Mouse (Mus musculus) thymus, postnatal 14 days (tissue): Measurements from ENCODE around the gene Tmem151a.
A peak's percentile ranks its signal among the peaks of the same experiment; 100 is the strongest.

ENCODE experiments used
- DNase-seq: peaks from one replicate; pipeline ENCODE4 v3.0.0; 2021

The Tmem151a gene

DNA sequence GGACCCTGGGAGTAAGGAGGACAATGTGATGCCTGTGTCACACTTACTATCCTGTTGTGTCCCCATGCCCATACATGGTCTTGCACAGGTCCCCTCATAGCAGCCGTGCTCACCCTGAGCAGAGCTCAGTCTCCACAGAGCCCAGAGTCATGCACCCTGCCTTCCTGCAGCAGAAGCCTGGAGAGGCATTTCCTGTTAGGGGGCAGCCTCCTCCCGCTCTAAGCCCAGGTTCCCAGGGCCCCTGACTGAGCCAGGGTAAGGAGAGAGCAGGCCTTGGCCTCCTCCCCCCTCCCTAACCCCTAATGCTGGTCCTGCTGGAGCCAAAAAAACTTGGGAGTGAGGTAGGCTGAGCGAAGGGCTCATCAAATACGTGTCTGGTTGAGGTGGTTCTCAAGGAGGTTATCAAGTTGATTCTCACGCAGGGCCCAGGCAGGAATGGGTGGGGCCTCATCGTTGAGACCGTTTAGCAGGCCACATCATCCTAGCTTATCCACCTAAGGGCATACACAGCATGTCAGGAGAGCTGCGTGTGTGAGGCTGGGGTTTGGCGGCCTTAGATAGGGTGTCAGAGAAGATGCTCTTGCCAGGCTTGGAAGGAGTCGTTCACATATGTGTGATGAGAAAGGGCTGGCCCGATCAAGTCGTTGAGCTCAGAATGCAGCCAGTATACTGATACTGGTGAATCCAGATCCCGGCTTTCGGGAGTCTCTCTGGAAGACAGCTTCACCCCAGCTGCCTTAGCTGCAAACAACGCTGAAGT, 18.1 kb downstream of the Tmem151a start:
- DNase-seq = no peak

DNA sequence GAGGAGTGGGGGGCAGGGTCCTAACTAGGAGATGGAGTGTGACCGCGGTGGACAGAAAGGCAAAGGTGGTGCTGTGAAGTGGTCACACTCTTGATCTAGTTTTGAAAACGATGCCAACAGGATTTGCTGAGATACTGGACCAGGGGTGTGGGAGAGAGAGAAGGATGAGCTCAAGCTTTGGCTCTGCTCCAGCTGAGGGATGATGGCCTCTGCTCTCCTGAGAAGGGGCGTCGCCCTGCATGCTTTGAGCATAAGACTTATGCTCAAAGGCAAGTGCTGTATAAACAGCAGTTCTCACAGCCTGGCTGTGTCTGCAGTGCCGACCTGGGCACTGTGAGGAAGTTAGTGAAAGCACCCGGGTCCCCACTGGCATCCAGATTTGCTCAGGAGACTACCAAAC, 20.2 kb downstream of the Tmem151a start:
- DNase-seq = no peak

- DNase-seq = no peak
Measured at GRCm38 (mm10) chr19:5062446-5062845, 22.9 kb downstream of the Tmem151a start.

DNA sequence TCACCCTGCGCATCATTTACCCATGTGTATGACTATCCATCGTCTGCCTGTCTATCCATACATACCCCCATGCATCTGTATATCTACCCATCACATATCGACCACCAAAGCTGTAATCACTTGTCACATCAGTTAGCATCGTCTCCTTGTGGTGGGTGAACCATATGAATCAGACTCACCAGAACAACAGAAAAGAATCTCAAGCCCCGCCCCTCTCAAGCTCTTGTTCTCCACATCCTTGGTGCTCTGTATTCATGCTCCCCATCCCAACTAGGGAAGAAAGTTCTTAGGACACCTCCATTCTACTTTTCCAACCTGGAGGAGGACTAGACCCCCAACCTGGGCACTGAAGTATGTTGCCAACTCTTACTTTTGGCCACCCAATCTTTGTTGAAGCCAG, 23.3 kb downstream of the Tmem151a start:
- no peak for DNase-seq

GRCm38 (mm10) chr19:5060365-5061330, 24.7 kb downstream of the Tmem151a start:
- no peak for DNase-seq

- no peak for DNase-seq
Measured at GRCm38 (mm10) chr19:5058801-5059771, 26.2 kb downstream of the Tmem151a start.

DNA sequence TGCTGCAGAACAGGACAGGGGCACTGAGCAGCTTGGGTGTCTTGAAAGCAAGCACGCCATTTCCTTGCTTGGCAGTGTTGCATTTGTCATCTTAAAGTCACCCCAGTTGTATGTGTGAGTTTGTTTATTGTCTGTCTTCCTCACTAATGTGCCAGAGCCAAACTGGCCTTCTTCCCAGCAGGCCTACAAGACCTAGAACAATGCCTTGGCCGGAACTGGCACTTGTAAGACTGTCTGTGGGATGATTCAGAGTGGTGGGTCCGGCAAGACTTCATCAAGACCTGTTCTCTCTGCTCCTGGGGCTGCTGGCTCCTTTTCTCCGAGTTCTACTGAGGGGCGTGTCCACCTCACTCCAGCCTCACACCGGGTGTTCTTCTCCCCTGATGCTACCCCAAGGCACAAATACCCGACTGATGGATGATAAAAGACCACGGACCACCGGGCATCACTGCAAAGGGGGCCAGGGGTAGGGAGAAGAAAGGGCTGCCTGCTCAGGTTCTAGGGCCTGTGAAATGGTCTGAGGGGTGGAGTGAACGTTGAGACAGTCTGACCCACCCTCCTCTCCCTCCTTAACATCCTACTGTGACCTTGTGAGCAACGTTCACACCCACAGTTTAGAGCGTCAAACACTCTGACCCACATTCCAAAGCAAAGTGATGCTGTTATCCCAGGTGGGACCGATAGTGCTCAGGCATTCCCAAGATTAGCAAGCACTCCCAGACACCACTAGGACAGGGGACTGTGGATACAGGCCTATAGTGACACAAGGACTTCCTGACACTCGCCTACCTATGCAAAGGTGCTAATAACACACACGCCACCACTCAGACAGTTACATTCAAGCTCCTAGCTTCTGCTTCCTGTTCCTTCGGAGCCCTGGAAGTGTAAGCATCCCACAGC, 27.2 kb downstream of the Tmem151a start:
- no peak for DNase-seq

- DNase-seq = peak; percentile 52
Measured at GRCm38 (mm10) chr19:5056251-5056650, 29.1 kb downstream of the Tmem151a start.

DNA sequence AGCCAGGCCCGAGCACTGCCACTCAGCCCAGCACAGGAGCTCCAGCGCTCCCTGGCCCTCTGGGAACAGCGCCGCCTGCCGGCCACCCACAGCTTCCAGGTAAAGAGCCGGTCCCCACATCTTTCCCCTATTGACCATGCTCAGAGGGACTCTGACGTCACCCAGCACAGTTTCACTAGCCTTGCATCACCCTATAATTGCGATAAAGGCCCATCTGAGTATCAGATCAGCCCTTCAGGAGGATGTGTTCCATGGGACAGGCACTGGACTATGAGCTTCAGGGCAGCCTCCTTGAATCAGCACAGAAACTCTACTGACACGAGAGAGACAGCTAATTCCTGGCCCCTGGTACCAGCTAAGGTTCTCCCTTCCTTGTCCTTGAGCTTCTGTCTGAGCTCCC, 31.4 kb downstream of the Tmem151a start:
- DNase-seq = peak; percentile 62

GRCm38 (mm10) chr19:5052853-5053252, 32.5 kb downstream of the Tmem151a start:
- DNase-seq = no peak

DNA sequence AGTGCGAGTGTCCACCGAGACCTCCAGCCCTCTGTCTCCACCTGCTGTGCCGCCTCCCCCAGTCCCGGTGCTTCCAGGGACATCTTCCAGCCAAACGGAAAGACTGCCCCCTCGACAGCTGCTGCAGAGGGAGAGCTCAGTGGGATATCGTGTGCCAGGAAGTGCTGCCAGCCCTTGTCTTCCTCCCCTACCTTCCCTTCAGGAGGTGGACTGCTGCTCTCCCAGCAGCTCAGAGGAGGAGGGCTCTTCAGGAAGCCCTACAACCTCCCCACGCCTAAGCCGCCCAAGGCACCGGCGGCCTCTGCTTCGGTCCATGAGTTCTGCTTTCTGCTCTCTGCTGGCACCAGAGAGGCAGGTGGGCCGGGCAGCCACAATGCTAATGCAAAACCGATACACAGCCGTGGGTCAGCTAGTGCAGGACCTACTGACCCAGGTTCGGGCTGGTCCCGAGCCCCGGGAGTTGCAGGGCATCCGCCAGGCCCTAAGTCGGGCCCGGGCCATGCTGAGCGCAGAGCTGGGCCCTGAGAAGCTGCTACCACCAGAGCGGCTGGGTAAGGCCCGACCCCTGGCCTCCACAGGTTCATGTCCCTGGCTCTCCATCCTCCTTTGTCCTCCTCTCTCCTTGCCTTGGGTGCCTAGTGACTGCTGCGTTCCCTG, 33.0 kb downstream of the Tmem151a start:
- DNase-seq = no peak

- no peak for DNase-seq
Measured at GRCm38 (mm10) chr19:5051515-5051914, 33.8 kb downstream of the Tmem151a start.

GRCm38 (mm10) chr19:5051031-5051430, 34.3 kb downstream of the Tmem151a start:
- no peak for DNase-seq

GRCm38 (mm10) chr19:5050047-5050905, 35.1 kb downstream of the Tmem151a start, which contains the start of gene Rin1:
Gene Rin1 (plus strand): TSS chr19:5050481.
- no peak for DNase-seq

DNA sequence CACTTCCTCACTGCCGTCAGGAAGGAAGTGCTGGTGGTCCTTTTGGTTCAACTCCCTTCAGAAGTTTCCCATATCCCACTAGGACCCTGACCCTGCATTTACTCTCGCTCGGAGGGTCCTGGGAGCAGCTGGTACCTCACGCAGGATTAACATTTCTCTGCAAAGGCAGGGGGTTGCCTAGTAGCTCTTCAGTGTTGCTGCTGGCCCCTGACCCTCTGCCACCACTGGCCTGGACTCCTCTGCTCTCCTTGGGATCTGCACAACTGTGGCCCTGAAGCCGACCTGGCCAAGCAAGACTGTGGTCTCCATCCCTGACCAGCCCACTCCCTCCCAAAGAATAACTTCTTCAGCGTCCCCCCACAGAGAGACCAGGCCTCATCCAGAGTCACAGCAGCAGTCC, 36.0 kb downstream of the Tmem151a start:
- DNase-seq = no peak

GRCm38 (mm10) chr19:5048138-5049056, 36.9 kb downstream of the Tmem151a start:
- no peak for DNase-seq

DNA sequence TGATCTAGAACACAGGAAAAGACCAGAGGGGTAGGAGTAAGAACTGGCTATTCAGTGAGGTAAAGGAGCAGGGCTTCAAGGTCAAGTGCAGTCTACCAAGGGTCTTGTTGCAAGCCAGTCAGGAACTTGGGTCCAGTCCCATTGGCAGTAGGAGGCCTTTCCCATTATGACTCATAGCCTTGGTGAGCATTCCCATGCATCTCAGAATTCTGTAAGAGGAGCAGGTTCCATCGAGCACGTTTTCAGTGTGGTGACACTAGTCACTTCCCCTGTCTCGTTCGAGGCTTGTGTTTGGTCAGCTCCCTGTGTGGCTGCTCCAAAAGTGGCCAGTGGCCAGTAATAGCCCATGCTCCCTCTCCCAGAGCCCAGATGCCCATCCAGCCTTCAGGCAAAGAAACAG, 39.8 kb downstream of the Tmem151a start:
- DNase-seq = no peak

- no peak for DNase-seq
Measured at GRCm38 (mm10) chr19:5041588-5041987, 43.7 kb downstream of the Tmem151a start.
